8 mouse cellular contexts compared by ENCODE assay signal in genomic region chr7:25687811-25688401, GRCm38 (mm10). TPM values are rescaled to one million over a fixed set of nuclear protein-coding genes. Genes with fewer than 3 reads are reported as not detected.
DNase-seq lines count a peak whose midpoint lies in the region; ATAC-seq lines count a peak whose summit lies in the region.

No protein-coding gene starts in this region.

- H3K27ac ChIP-seq in heart, embryonic 13.5 days (replicated peaks) = peak overlapping the region; percentile 87
- H3K27ac ChIP-seq in midbrain, embryonic 10.5 days (replicated peaks) = peak overlapping the region; percentile 61; the same call in 1 of the 2 replicates
- peak overlapping the region; percentile 84 for H3K27ac ChIP-seq in stomach, embryonic 15.5 days

- peak; percentile 62 to 66 for DNase-seq in cerebellum, postnatal 10 days
- DNase-seq in cerebellum, adult 8-10 months = no peak
- DNase-seq in embryo, embryonic 10.5 days (ENCODE audit: low spot score) = peak; percentile 39
- peak; percentile 64 to 72 for DNase-seq in kidney, postnatal 25 days
- DNase-seq in midbrain, embryonic 10.5 days (ENCODE audit: low spot score) = peak; percentile 42
- DNase-seq in left cerebral cortex, postnatal 36 days (ENCODE audit: low spot score in 2 of 2) = no peak

- peaks cover 29% of the 10 kb centered on the region for H3K27me3 ChIP-seq in heart, embryonic 13.5 days (replicated peaks)
- peaks cover 81% of the 10 kb centered on the region for H3K27me3 ChIP-seq in midbrain, embryonic 10.5 days (ENCODE audit: low read depth, poor library complexity, severe bottlenecking)
- H3K27me3 ChIP-seq in stomach, embryonic 15.5 days (replicated peaks) = peaks cover 6% of the 10 kb centered on the region; the same call in 1 of the 2 replicates

- intact Hi-C loops in left cerebral cortex, postnatal 36 days (cut with DNase I) = no loop called here

- ATAC-seq in heart, embryonic 13.5 days (ENCODE audit: extremely low read depth, insufficient number of reproducible peaks, low FRiP score, low TSS enrichment) = no peak; the same call in 1 of the 2 replicates
- ATAC-seq in stomach, embryonic 15.5 days (ENCODE audit: insufficient read depth, low FRiP score, low read depth) = no peak

- peak overlapping the region; percentile 67 for H3K4me3 ChIP-seq in heart, embryonic 13.5 days
- H3K4me3 ChIP-seq in midbrain, embryonic 10.5 days = peak overlapping the region; percentile 63
- peak overlapping the region; percentile 73 for H3K4me3 ChIP-seq in stomach, embryonic 15.5 days (replicated peaks)

- H3K4me1 ChIP-seq in heart, embryonic 13.5 days = peaks cover 44% of the 10 kb centered on the region
- peaks cover 40% of the 10 kb centered on the region for H3K4me1 ChIP-seq in midbrain, embryonic 10.5 days
- peaks cover 34% of the 10 kb centered on the region for H3K4me1 ChIP-seq in stomach, embryonic 15.5 days

- WGBS in heart, embryonic 13.5 days = 1% methylated on average over 47 of the region's 47 CpGs
- WGBS in midbrain, embryonic 10.5 days = 1% methylated on average over 47 of the region's 47 CpGs
- WGBS in stomach, embryonic 15.5 days = under 1% methylated on average over 47 of the region's 47 CpGs

- peak overlapping the region; percentile 88 for H3K9ac ChIP-seq in heart, embryonic 13.5 days
- peak overlapping the region; percentile 71 for H3K9ac ChIP-seq in stomach, embryonic 15.5 days

- H3K36me3 ChIP-seq in heart, embryonic 13.5 days = peaks cover 22% of the 10 kb centered on the region
- H3K36me3 ChIP-seq in midbrain, embryonic 10.5 days = peaks cover 12% of the 10 kb centered on the region; the same call in 1 of the 2 replicates
- no peaks in the 10 kb centered on the region for H3K36me3 ChIP-seq in stomach, embryonic 15.5 days

- no peaks in the 10 kb centered on the region for H3K9me3 ChIP-seq in heart, embryonic 13.5 days
- no peaks in the 10 kb centered on the region; the same call in 1 of the 2 replicates for H3K9me3 ChIP-seq in midbrain, embryonic 10.5 days (replicated peaks)
- no peaks in the 10 kb centered on the region for H3K9me3 ChIP-seq in stomach, embryonic 15.5 days

- peak overlapping the region; percentile 88 for H3K4me2 ChIP-seq in heart, embryonic 13.5 days
- peak overlapping the region; percentile 97 for H3K4me2 ChIP-seq in stomach, embryonic 15.5 days

RNA-seq across cellular contexts. Expression of gene Tgfb1, which starts 1.1 kb away (rescaled TPM):
- polyA plus RNA-seq in heart, embryonic 13.5 days (2015; fragmentation: Nextera tagmentation; extraction: Ambion mirVana) = 4.3 TPM in 2 replicates
- polyA plus RNA-seq in midbrain, embryonic 10.5 days (2016; fragmentation: Nextera tagmentation; extraction: Ambion mirVana) = 0.98 and 1.7 TPM in 2 replicates
- polyA plus RNA-seq in stomach, embryonic 15.5 days (2015; fragmentation: Nextera tagmentation; extraction: Ambion mirVana) = 3.9 and 4.1 TPM in 2 replicates
- total RNA-seq in left cerebral cortex, postnatal 36 days (2021) = 1 to 10 TPM; 7.9 to 8.8 TPM

RNA-seq across cellular contexts. Expression of gene B9d2, which starts 7.3 kb away (rescaled TPM):
- polyA plus RNA-seq in heart, embryonic 13.5 days (2015; fragmentation: Nextera tagmentation; extraction: Ambion mirVana) = 30.8 and 32.8 TPM in 2 replicates
- polyA plus RNA-seq in midbrain, embryonic 10.5 days (2016; fragmentation: Nextera tagmentation; extraction: Ambion mirVana) = 38.9 TPM in 2 replicates
- 23.2 and 25.3 TPM in 2 replicates for polyA plus RNA-seq in stomach, embryonic 15.5 days (2015; fragmentation: Nextera tagmentation; extraction: Ambion mirVana)
- 10 to 100 TPM; 23.7 to 28.9 TPM for total RNA-seq in left cerebral cortex, postnatal 36 days (2021)

RNA-seq across cellular contexts. Expression of gene Tmem91, which starts 12.9 kb away (rescaled TPM):
- 1.4 and 1.5 TPM in 2 replicates for polyA plus RNA-seq in heart, embryonic 13.5 days (2015; fragmentation: Nextera tagmentation; extraction: Ambion mirVana)
- 2.7 and 3.2 TPM in 2 replicates for polyA plus RNA-seq in midbrain, embryonic 10.5 days (2016; fragmentation: Nextera tagmentation; extraction: Ambion mirVana)
- polyA plus RNA-seq in stomach, embryonic 15.5 days (2015; fragmentation: Nextera tagmentation; extraction: Ambion mirVana) = 3.0 and 4.0 TPM in 2 replicates
- 10 to 100 TPM; 25.4 to 31.4 TPM for total RNA-seq in left cerebral cortex, postnatal 36 days (2021)

RNA-seq across cellular contexts. Expression of gene Exosc5, which starts 28.9 kb away (rescaled TPM):
- polyA plus RNA-seq in heart, embryonic 13.5 days (2015; fragmentation: Nextera tagmentation; extraction: Ambion mirVana) = 40.4 and 42.1 TPM in 2 replicates
- 65.0 and 81.4 TPM in 2 replicates for polyA plus RNA-seq in midbrain, embryonic 10.5 days (2016; fragmentation: Nextera tagmentation; extraction: Ambion mirVana)
- polyA plus RNA-seq in stomach, embryonic 15.5 days (2015; fragmentation: Nextera tagmentation; extraction: Ambion mirVana) = 71.8 and 79.8 TPM in 2 replicates
- total RNA-seq in left cerebral cortex, postnatal 36 days (2021) = 10 to 100 TPM; 24.0 to 26.4 TPM

RNA-seq across cellular contexts. Expression of gene Bckdha, which starts 29.1 kb away (rescaled TPM):
- polyA plus RNA-seq in heart, embryonic 13.5 days (2015; fragmentation: Nextera tagmentation; extraction: Ambion mirVana) = 56.3 and 56.9 TPM in 2 replicates
- polyA plus RNA-seq in midbrain, embryonic 10.5 days (2016; fragmentation: Nextera tagmentation; extraction: Ambion mirVana) = 45.2 and 48.2 TPM in 2 replicates
- 54.5 and 56.8 TPM in 2 replicates for polyA plus RNA-seq in stomach, embryonic 15.5 days (2015; fragmentation: Nextera tagmentation; extraction: Ambion mirVana)
- 10 to 100 TPM; 33.0 to 40.9 TPM for total RNA-seq in left cerebral cortex, postnatal 36 days (2021)

Comparison
In these comparisons a context has a peak if more than half of its experiments do, and no peak if none do; other contexts are left out.
1. DNase-seq: peak in cerebellum, postnatal 10 days (2 of 2), embryo, embryonic 10.5 days (single experiment), kidney, postnatal 25 days (2 of 2) and midbrain, embryonic 10.5 days (single experiment); none in cerebellum, adult 8-10 months (single experiment) and left cerebral cortex, postnatal 36 days (0 of 2).
2. Peak in every context shown above with its lines, with median percentiles within 50 percentile points of each other: H3K27ac ChIP-seq and H3K4me3 ChIP-seq.